Mouse (Mus musculus) granulocyte monocyte progenitor cell, adult 5-6 weeks (primary cell): ENCODE measurements around the gene Acot12. TPM values are rescaled to one million over a fixed set of nuclear protein-coding genes. Genes with fewer than 3 reads are reported as not detected.

Experiments used
- ATAC-seq: replicated peaks from 2 replicates; pipeline ENCODE4 v1.8.0; 2016; ENCODE audit warnings: mild to moderate bottlenecking, moderate TSS enrichment, inconsistent platforms; ENCODE audit not compliant: poor library complexity, severe bottlenecking
- total RNA-seq, 2 experiments: library from RNA; stranded (forward) in 1 of 2; stranded (reverse) in 1 of 2; fragments of 200-712, 200-1000 nt in 1 of 2; fragments of >200 nt in 1 of 2; fragmentation: Nextera tagmentation in 1 of 2; gene quantifications; 2 replicates each; pipeline ENCODE4 v1.2.3; 2014 to 2017

The Acot12 gene
- total RNA-seq (2014; fragmentation: Nextera tagmentation) (not detected in 2 replicates), total RNA-seq (2017) (not detected in 2 replicates)

- ATAC-seq = peak; percentile 55
Measured at GRCm38 (mm10) chr13:91741280-91742047, at the start of gene Acot12. Acot12 (plus strand) TSS chr13:91741512.

- no peak for ATAC-seq
Measured at GRCm38 (mm10) chr13:91693615-91694014, 47.7 kb upstream of the Acot12 start.

GRCm38 (mm10) chr13:91695406-91695805 is 45.9 kb upstream of the Acot12 start:
- ATAC-seq = no peak

GRCm38 (mm10) chr13:91696109-91696645 is 45.1 kb upstream of the Acot12 start:
- ATAC-seq = peak; percentile 48

GRCm38 (mm10) chr13:91697011-91697410 is 44.3 kb upstream of the Acot12 start:
- peak; percentile 75 for ATAC-seq

GRCm38 (mm10) chr13:91702337-91702736 is 39.0 kb upstream of the Acot12 start:
- ATAC-seq = peak; percentile 100

GRCm38 (mm10) chr13:91719487-91719886 is 21.8 kb upstream of the Acot12 start:
- ATAC-seq = no peak

GRCm38 (mm10) chr13:91723108-91723735 is 18.1 kb upstream of the Acot12 start:
- peak; percentile 84 for ATAC-seq

- ATAC-seq = no peak
Measured at GRCm38 (mm10) chr13:91723736-91724119, 17.6 kb upstream of the Acot12 start.

GRCm38 (mm10) chr13:91724211-91724610 is 17.1 kb upstream of the Acot12 start:
- ATAC-seq = no peak

GRCm38 (mm10) chr13:91725130-91725529 is 16.2 kb upstream of the Acot12 start:
- no peak for ATAC-seq

- peak; percentile 87 for ATAC-seq
Measured at GRCm38 (mm10) chr13:91727899-91728298, 13.4 kb upstream of the Acot12 start.

GRCm38 (mm10) chr13:91737191-91737590 is 4.1 kb upstream of the Acot12 start:
- no peak for ATAC-seq

- no peak for ATAC-seq
Measured at GRCm38 (mm10) chr13:91740851-91741250, 461 bp upstream of the Acot12 start.

- ATAC-seq = no peak
Measured at GRCm38 (mm10) chr13:91743180-91743579, 1.9 kb downstream of the Acot12 start.

- ATAC-seq = no peak
Measured at GRCm38 (mm10) chr13:91746470-91746869, 5.2 kb downstream of the Acot12 start.

GRCm38 (mm10) chr13:91748401-91748800 is 7.1 kb downstream of the Acot12 start:
- no peak for ATAC-seq

- no peak for ATAC-seq
Measured at GRCm38 (mm10) chr13:91749981-91750380, 8.7 kb downstream of the Acot12 start.

- no peak for ATAC-seq
Measured at GRCm38 (mm10) chr13:91753724-91754123, 12.4 kb downstream of the Acot12 start.

- ATAC-seq = no peak
Measured at GRCm38 (mm10) chr13:91754762-91755161, 13.4 kb downstream of the Acot12 start.

GRCm38 (mm10) chr13:91756230-91756629 is 14.9 kb downstream of the Acot12 start:
- no peak for ATAC-seq
